Mouse (Mus musculus) c-Kit-positive CD71-negative TER-119-negative erythroid progenitor cells, embryonic 14.5 days (primary cell): ENCODE results near the gene Rrn3.
"Not testable (repeated sequence)": the region's sequence is repeated elsewhere in the genome, so short reads cannot be mapped to it uniquely, and the experiment has no call there.

ENCODE experiments used
- DNase-seq: peaks from one replicate; pipeline ENCODE4 v3.0.0-alpha.2; 2013; ENCODE audit warnings: low read depth

The Rrn3 gene

GRCm38 (mm10) chr16:13780353-13781036, at the start of gene Rrn3:
Gene Rrn3 (plus strand): TSS chr16:13780708.
- peak; percentile 74 for DNase-seq

GRCm38 (mm10) chr16:13732786-13733185, 47.7 kb upstream of the Rrn3 start:
- DNase-seq, result no peak

- peak; percentile 44 for DNase-seq
Measured at GRCm38 (mm10) chr16:13733518-13734137, 46.9 kb upstream of the Rrn3 start.

GRCm38 (mm10) chr16:13735977-13736376, 44.5 kb upstream of the Rrn3 start:
- no peak for DNase-seq

GRCm38 (mm10) chr16:13739044-13739443, 41.5 kb upstream of the Rrn3 start:
- not testable (repeated sequence) for DNase-seq

GRCm38 (mm10) chr16:13740844-13741243, 39.7 kb upstream of the Rrn3 start:
- DNase-seq, result no peak

GRCm38 (mm10) chr16:13747708-13748107, 32.8 kb upstream of the Rrn3 start:
- no peak for DNase-seq

- no peak for DNase-seq
Measured at GRCm38 (mm10) chr16:13748124-13748523, 32.4 kb upstream of the Rrn3 start.

- DNase-seq, result not testable (repeated sequence)
Measured at GRCm38 (mm10) chr16:13748813-13749212, 31.7 kb upstream of the Rrn3 start.

- no peak for DNase-seq
Measured at GRCm38 (mm10) chr16:13749306-13749705, 31.2 kb upstream of the Rrn3 start.

- DNase-seq, result no peak
Measured at GRCm38 (mm10) chr16:13749981-13750380, 30.5 kb upstream of the Rrn3 start.

- DNase-seq, result no peak
Measured at GRCm38 (mm10) chr16:13750626-13751025, 29.9 kb upstream of the Rrn3 start.

- no peak for DNase-seq
Measured at GRCm38 (mm10) chr16:13753986-13754385, 26.5 kb upstream of the Rrn3 start.

- DNase-seq, result peak; percentile 92
Measured at GRCm38 (mm10) chr16:13754400-13755190, 25.9 kb upstream of the Rrn3 start.

GRCm38 (mm10) chr16:13757823-13758222, 22.7 kb upstream of the Rrn3 start:
- DNase-seq, result no peak

GRCm38 (mm10) chr16:13762807-13763206, 17.7 kb upstream of the Rrn3 start:
- DNase-seq, result not testable (repeated sequence)

GRCm38 (mm10) chr16:13764519-13764918, 16.0 kb upstream of the Rrn3 start:
- no peak for DNase-seq

- no peak for DNase-seq
Measured at GRCm38 (mm10) chr16:13766367-13766766, 14.1 kb upstream of the Rrn3 start.

- DNase-seq, result not testable (repeated sequence)
Measured at GRCm38 (mm10) chr16:13771603-13772002, 8.9 kb upstream of the Rrn3 start.

- not testable (repeated sequence) for DNase-seq
Measured at GRCm38 (mm10) chr16:13772051-13772450, 8.5 kb upstream of the Rrn3 start.

- not testable (repeated sequence) for DNase-seq
Measured at GRCm38 (mm10) chr16:13774011-13774410, 6.5 kb upstream of the Rrn3 start.

GRCm38 (mm10) chr16:13774651-13775050, 5.9 kb upstream of the Rrn3 start:
- not testable (repeated sequence) for DNase-seq

GRCm38 (mm10) chr16:13781216-13781615, 708 bp downstream of the Rrn3 start:
- no peak for DNase-seq
